Mouse (Mus musculus): Measurements from ENCODE around the gene Cntnap2.

The Cntnap2 gene

DNA sequence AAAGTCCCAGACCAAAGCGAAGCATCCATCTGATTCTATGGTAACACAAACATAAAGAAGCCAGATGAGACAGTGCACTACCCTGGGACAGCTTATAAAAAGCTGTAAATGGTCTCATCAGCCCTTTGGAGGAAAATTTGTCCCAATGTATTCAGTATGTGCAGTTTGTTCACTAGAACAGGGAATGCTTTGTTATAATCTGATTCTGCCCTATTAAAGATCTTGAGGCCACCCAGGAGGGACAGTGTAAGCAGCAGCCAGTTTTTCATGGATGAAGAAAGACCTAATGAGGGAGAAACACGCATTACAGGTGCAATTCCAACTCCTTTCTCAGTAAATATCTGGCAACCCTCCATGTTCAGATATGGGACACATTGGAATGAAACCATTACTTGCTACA, 145.9 kb downstream of the Cntnap2 start:
- Histone ChIP-seq H3K27me3 (ENCODE audit: insufficient read depth, low read length) (no peaks in the 10 kb centered on the region), H3K4me3 (replicated peaks; ENCODE audit: low read length) (no peak overlapping the region), H3K36me3 (ENCODE audit: insufficient read depth, low read length) (no peaks in the 10 kb centered on the region), H3K4me1 (replicated peaks; ENCODE audit: low read depth, low read length) (no peaks in the 10 kb centered on the region), H3K9me3 (ENCODE audit: low read length) (no peaks in the 10 kb centered on the region)
- TF ChIP-seq NANOG (IDR thresholded peaks at IDR 0.05; ENCODE audit: borderline replicate concordance, low read length) = no peak
- TF ChIP-seq POU5F1 (IDR thresholded peaks at IDR 0.05; ENCODE audit: borderline replicate concordance, low read length) = no peak
- TF ChIP-seq CTCF (conservative IDR thresholded peaks at IDR 0.05; ENCODE audit: low read length) = no peak

- no peak overlapping the region for H3K4me3 ChIP-seq (replicated peaks; ENCODE audit: low read length)
- H3K36me3 ChIP-seq (ENCODE audit: insufficient read depth, low read length) = no peaks in the 10 kb centered on the region
- H3K9me3 ChIP-seq (ENCODE audit: low read length) = no peaks in the 10 kb centered on the region
- no peak for TF ChIP-seq CTCF (conservative IDR thresholded peaks at IDR 0.05; ENCODE audit: low read length)
- no peak for TF ChIP-seq NANOG (IDR thresholded peaks at IDR 0.05; ENCODE audit: borderline replicate concordance, low read length)
- no peak for TF ChIP-seq POU5F1 (IDR thresholded peaks at IDR 0.05; ENCODE audit: borderline replicate concordance, low read length)
- no peaks in the 10 kb centered on the region for H3K4me1 ChIP-seq (replicated peaks; ENCODE audit: low read depth, low read length)
- H3K27me3 ChIP-seq (ENCODE audit: insufficient read depth, low read length) = no peaks in the 10 kb centered on the region
These were observed 155.2 kb downstream of the Cntnap2 start for GRCm38 (mm10) chr6:45214330-45214729.

GRCm38 (mm10) chr6:45229002-45229401, 169.8 kb downstream of the Cntnap2 start:
- no peaks in the 10 kb centered on the region for H3K36me3 ChIP-seq (ENCODE audit: insufficient read depth, low read length)
- no peak overlapping the region for H3K4me3 ChIP-seq (replicated peaks; ENCODE audit: low read length)
- no peaks in the 10 kb centered on the region for H3K4me1 ChIP-seq (replicated peaks; ENCODE audit: low read depth, low read length)
- no peaks in the 10 kb centered on the region for H3K9me3 ChIP-seq (ENCODE audit: low read length)
- H3K27me3 ChIP-seq (ENCODE audit: insufficient read depth, low read length) = no peaks in the 10 kb centered on the region
- no peak for TF ChIP-seq NANOG (IDR thresholded peaks at IDR 0.05; ENCODE audit: borderline replicate concordance, low read length)
- TF ChIP-seq POU5F1 (IDR thresholded peaks at IDR 0.05; ENCODE audit: borderline replicate concordance, low read length) = no peak
- no peak for TF ChIP-seq CTCF (conservative IDR thresholded peaks at IDR 0.05; ENCODE audit: low read length)

GRCm38 (mm10) chr6:45232571-45232970, 173.4 kb downstream of the Cntnap2 start:
- no peaks in the 10 kb centered on the region for H3K9me3 ChIP-seq (ENCODE audit: low read length)
- H3K36me3 ChIP-seq (ENCODE audit: insufficient read depth, low read length) = no peaks in the 10 kb centered on the region
- TF ChIP-seq CTCF (conservative IDR thresholded peaks at IDR 0.05; ENCODE audit: low read length) (no peak), POU5F1 (IDR thresholded peaks at IDR 0.05; ENCODE audit: borderline replicate concordance, low read length) (no peak), NANOG (IDR thresholded peaks at IDR 0.05; ENCODE audit: borderline replicate concordance, low read length) (no peak)

GRCm38 (mm10) chr6:45236531-45236930, 177.4 kb downstream of the Cntnap2 start:
- Histone ChIP-seq H3K4me3 (replicated peaks; ENCODE audit: low read length) (no peak overlapping the region), H3K36me3 (ENCODE audit: insufficient read depth, low read length) (no peaks in the 10 kb centered on the region), H3K9me3 (ENCODE audit: low read length) (no peaks in the 10 kb centered on the region), H3K4me1 (replicated peaks; ENCODE audit: low read depth, low read length) (no peaks in the 10 kb centered on the region), H3K27me3 (ENCODE audit: insufficient read depth, low read length) (no peaks in the 10 kb centered on the region)
- TF ChIP-seq CTCF (conservative IDR thresholded peaks at IDR 0.05; ENCODE audit: low read length) = no peak
- TF ChIP-seq NANOG (IDR thresholded peaks at IDR 0.05; ENCODE audit: borderline replicate concordance, low read length) = no peak
- no peak for TF ChIP-seq POU5F1 (IDR thresholded peaks at IDR 0.05; ENCODE audit: borderline replicate concordance, low read length)

More at GRCm38 (mm10) chr6:45232571-45232970, 173.4 kb downstream of the Cntnap2 start:
- Histone ChIP-seq H3K4me1 (replicated peaks; ENCODE audit: low read depth, low read length) (no peaks in the 10 kb centered on the region), H3K27me3 (ENCODE audit: insufficient read depth, low read length) (no peaks in the 10 kb centered on the region), H3K4me3 (replicated peaks; ENCODE audit: low read length) (no peak overlapping the region)

- no peaks in the 10 kb centered on the region for H3K27me3 ChIP-seq (ENCODE audit: insufficient read depth, low read length)
- TF ChIP-seq NANOG (IDR thresholded peaks at IDR 0.05; ENCODE audit: borderline replicate concordance, low read length) (no peak), CTCF (conservative IDR thresholded peaks at IDR 0.05; ENCODE audit: low read length) (no peak), POU5F1 (IDR thresholded peaks at IDR 0.05; ENCODE audit: borderline replicate concordance, low read length) (no peak)
These were observed 179.0 kb downstream of the Cntnap2 start for GRCm38 (mm10) chr6:45238117-45238516.

DNA sequence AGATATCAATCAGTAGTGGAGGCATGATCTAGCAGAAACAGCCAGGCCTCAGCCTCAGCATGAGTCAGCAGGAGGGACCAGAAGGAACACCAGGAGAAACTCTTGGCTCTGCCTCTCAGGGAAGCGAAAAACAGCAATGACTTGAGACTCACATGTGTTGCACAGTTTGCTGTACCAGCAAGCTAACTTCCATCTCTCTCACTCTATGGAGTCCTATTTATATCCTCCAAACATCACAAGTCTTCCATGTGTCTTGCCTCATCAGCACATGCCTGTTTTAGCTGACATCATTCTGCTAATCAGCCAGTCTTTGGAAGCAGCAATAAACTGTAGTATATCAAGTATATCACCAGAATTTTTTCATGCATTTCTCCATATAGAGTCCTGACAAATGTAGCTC, 182.1 kb downstream of the Cntnap2 start:
- no peak for TF ChIP-seq NANOG (IDR thresholded peaks at IDR 0.05; ENCODE audit: borderline replicate concordance, low read length)
- TF ChIP-seq POU5F1 (IDR thresholded peaks at IDR 0.05; ENCODE audit: borderline replicate concordance, low read length) = no peak
- no peak for TF ChIP-seq CTCF (conservative IDR thresholded peaks at IDR 0.05; ENCODE audit: low read length)
- no peaks in the 10 kb centered on the region for H3K36me3 ChIP-seq (ENCODE audit: insufficient read depth, low read length)
- H3K9me3 ChIP-seq (ENCODE audit: low read length) = no peaks in the 10 kb centered on the region
- no peaks in the 10 kb centered on the region for H3K27me3 ChIP-seq (ENCODE audit: insufficient read depth, low read length)
- H3K4me1 ChIP-seq (replicated peaks; ENCODE audit: low read depth, low read length) = no peaks in the 10 kb centered on the region
- no peak overlapping the region for H3K4me3 ChIP-seq (replicated peaks; ENCODE audit: low read length)

More at GRCm38 (mm10) chr6:45238117-45238516, 179.0 kb downstream of the Cntnap2 start:
- Histone ChIP-seq H3K9me3 (ENCODE audit: low read length) (no peaks in the 10 kb centered on the region), H3K4me3 (replicated peaks; ENCODE audit: low read length) (no peak overlapping the region), H3K36me3 (ENCODE audit: insufficient read depth, low read length) (no peaks in the 10 kb centered on the region), H3K4me1 (replicated peaks; ENCODE audit: low read depth, low read length) (no peaks in the 10 kb centered on the region)

DNA sequence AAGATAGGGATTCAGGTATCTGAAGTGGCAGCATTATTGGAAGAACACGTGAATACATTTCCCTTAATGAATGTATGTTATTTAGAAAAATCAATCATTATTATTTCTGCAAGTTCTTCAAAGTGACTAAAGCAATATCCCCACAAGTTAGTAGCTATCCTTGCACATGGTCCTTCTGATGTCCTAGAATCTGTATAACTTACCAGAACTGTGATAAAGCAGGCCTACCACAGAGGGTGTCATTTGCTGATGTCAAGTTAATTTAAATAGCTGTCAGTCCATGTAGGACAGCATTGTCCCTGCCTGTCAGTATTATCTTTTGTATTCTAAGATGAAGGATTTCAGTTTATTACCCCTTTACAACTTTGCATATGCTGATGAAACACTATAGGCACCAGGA, 185.5 kb downstream of the Cntnap2 start:
- no peak overlapping the region for H3K4me3 ChIP-seq (replicated peaks; ENCODE audit: low read length)
- no peaks in the 10 kb centered on the region for H3K4me1 ChIP-seq (replicated peaks; ENCODE audit: low read depth, low read length)
- H3K9me3 ChIP-seq (ENCODE audit: low read length) = no peaks in the 10 kb centered on the region
- H3K27me3 ChIP-seq (ENCODE audit: insufficient read depth, low read length) = no peaks in the 10 kb centered on the region
- no peaks in the 10 kb centered on the region for H3K36me3 ChIP-seq (ENCODE audit: insufficient read depth, low read length)
- TF ChIP-seq POU5F1 (IDR thresholded peaks at IDR 0.05; ENCODE audit: borderline replicate concordance, low read length) = no peak

- Histone ChIP-seq H3K4me3 (replicated peaks; ENCODE audit: low read length) (no peak overlapping the region), H3K4me1 (replicated peaks; ENCODE audit: low read depth, low read length) (no peaks in the 10 kb centered on the region), H3K27me3 (ENCODE audit: insufficient read depth, low read length) (no peaks in the 10 kb centered on the region), H3K36me3 (ENCODE audit: insufficient read depth, low read length) (no peaks in the 10 kb centered on the region), H3K9me3 (ENCODE audit: low read length) (no peaks in the 10 kb centered on the region)
- TF ChIP-seq POU5F1 (IDR thresholded peaks at IDR 0.05; ENCODE audit: borderline replicate concordance, low read length) = no peak
- TF ChIP-seq CTCF (conservative IDR thresholded peaks at IDR 0.05; ENCODE audit: low read length) = no peak
- no peak for TF ChIP-seq NANOG (IDR thresholded peaks at IDR 0.05; ENCODE audit: borderline replicate concordance, low read length)
These were observed 198.9 kb downstream of the Cntnap2 start for GRCm38 (mm10) chr6:45258047-45258446.
